Comparison of ENCODE assay signal across 19 mouse cellular contexts in the genomic region with DNA sequence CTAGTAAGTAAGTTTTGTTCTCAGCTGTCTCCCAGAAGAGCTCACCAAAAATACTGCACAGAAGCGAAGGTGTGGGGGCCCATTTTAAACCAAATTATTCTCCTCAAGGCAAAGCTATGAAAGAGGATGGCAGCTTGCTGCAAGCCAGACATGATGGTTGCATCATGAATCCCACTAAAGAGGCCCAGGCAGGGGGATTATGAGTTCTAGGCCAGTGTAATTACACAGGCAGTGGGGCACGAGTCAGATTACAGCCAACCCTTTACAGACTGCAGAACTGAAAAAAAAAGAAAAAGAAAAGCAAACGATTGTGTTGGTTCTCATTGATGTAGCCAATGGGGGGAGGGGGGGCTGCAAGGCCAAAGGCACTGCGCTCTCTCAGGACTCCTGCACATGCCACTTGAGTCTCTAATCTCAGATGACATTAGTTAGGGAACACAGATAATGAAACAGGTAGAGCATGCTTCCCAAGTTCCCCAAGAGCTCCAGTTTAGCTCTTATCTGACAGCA. TPM values are rescaled to one million over a fixed set of nuclear protein-coding genes. Genes with fewer than 3 reads are reported as not detected.
DNase-seq lines count a peak whose midpoint lies in the region; ATAC-seq lines count a peak whose summit lies in the region.
"Had no signal": no experiment of that assay in that cellular context is flagged by ENCODE, and none has a peak within 500 bp of the region (broad histone marks: within the 10 kb centered on the region; RNA-seq: fewer than 3 reads in every experiment).

No protein-coding gene starts in this region.

- H3K9me3 ChIP-seq in embryonic facial prominence, embryonic 14.5 days (ENCODE audit: control insufficient read depth, low read length), result no peaks in the 10 kb centered on the region
- H3K9me3 ChIP-seq: forebrain, embryonic 15.5 days; heart, embryonic 12.5 days; hindbrain, embryonic 15.5 days had no signal

- peaks cover 8% of the 10 kb centered on the region; the same call in 1 of the 2 replicates for H3K27me3 ChIP-seq in embryonic facial prominence, embryonic 14.5 days (replicated peaks; ENCODE audit: control insufficient read depth, insufficient read depth, low read length)
- H3K27me3 ChIP-seq: forebrain, embryonic 15.5 days had no signal

- H3K4me1 ChIP-seq in embryonic facial prominence, embryonic 14.5 days (ENCODE audit: control insufficient read depth, insufficient read depth, low read length), result no peaks in the 10 kb centered on the region
- H3K4me1 ChIP-seq: forebrain, embryonic 15.5 days; hindbrain, embryonic 15.5 days had no signal

- H3K4me3 ChIP-seq in embryonic facial prominence, embryonic 14.5 days (ENCODE audit: low read depth, low read length), result no peak overlapping the region
- H3K4me3 ChIP-seq: forebrain, embryonic 15.5 days; gastrocnemius, adult 2 months; heart, embryonic 12.5 days; hindbrain, embryonic 15.5 days had no signal

- peak; percentile 43 for DNase-seq in embryo, embryonic 11 days
- no peak for DNase-seq in embryo, embryonic 9.5 days (ENCODE audit: extremely low spot score)
- peak; percentile 26 for DNase-seq in NIH3T3 (ENCODE audit: low read depth)
- DNase-seq in embryonic facial prominence, embryonic 14.5 days (ENCODE audit: low spot score), result peak; percentile 65
- DNase-seq in retina, postnatal 1 day, result peak; percentile 53
- no peak for DNase-seq in frontal cortex, postnatal 14 days (ENCODE audit: low spot score in 2 of 2)
- no peak for DNase-seq in ovary, postnatal 10 days (ENCODE audit: low spot score)
- DNase-seq: adrenal gland, postnatal 14 days; cerebellum, adult 18-20 months; cerebellum, adult 9-11 months; cerebellum, postnatal 36 days; gastrocnemius, adult 2 months; gastrocnemius, postnatal 25 days; heart, postnatal 36 days had no signal

- 34% methylated on average over 4 of the region's 4 CpGs for WGBS in embryonic facial prominence, embryonic 14.5 days

- H3K36me3 ChIP-seq in embryonic facial prominence, embryonic 14.5 days (ENCODE audit: control insufficient read depth, insufficient read depth, low read length), result no peaks in the 10 kb centered on the region
- H3K36me3 ChIP-seq: forebrain, embryonic 15.5 days; heart, embryonic 12.5 days; hindbrain, embryonic 15.5 days had no signal

- no peak overlapping the region for H3K9ac ChIP-seq in embryonic facial prominence, embryonic 14.5 days (ENCODE audit: low read depth, low read length)
- H3K9ac ChIP-seq: forebrain, embryonic 15.5 days; heart, embryonic 12.5 days; hindbrain, embryonic 15.5 days had no signal

- no peak overlapping the region for H3K27ac ChIP-seq in embryonic facial prominence, embryonic 14.5 days (replicated peaks; ENCODE audit: low read depth, low read length)
- H3K27ac ChIP-seq: forebrain, embryonic 15.5 days; gastrocnemius, adult 2 months; hindbrain, embryonic 15.5 days had no signal

- 0 out of 2 replicates have a peak, but pooled peaks have one; percentile 41 for ATAC-seq in embryonic facial prominence, embryonic 14.5 days (ENCODE audit: low read depth)
- ATAC-seq: activated CD4-positive, CD25-positive, alpha-beta regulatory T cell, adult 4 months; forebrain, embryonic 15.5 days; Patski had no signal

- no peak overlapping the region for H3K4me2 ChIP-seq in embryonic facial prominence, embryonic 14.5 days (ENCODE audit: low read depth, low read length)
- H3K4me2 ChIP-seq: forebrain, embryonic 15.5 days; heart, embryonic 12.5 days; hindbrain, embryonic 15.5 days had no signal

RNA-seq across cellular contexts. Expression of a gene that starts 7.3 kb away (rescaled TPM):
- 1.3 and 1.7 TPM in 2 replicates for polyA plus RNA-seq in embryonic facial prominence, embryonic 14.5 days (2014; fragmentation: Nextera tagmentation; extraction: Ambion mirVana)
- polyA plus RNA-seq: activated CD4-positive, CD25-positive, alpha-beta regulatory T cell, adult 4 months; Patski had no signal

Comparison
In these comparisons a context has a peak if more than half of its experiments do, and no peak if none do; other contexts are left out.
1. DNase-seq: peak in embryo, embryonic 11 days (single experiment), NIH3T3 (single experiment), embryonic facial prominence, embryonic 14.5 days (single experiment) and retina, postnatal 1 day (single experiment); none in embryo, embryonic 9.5 days (single experiment), frontal cortex, postnatal 14 days (0 of 2) and ovary, postnatal 10 days (single experiment).